Mouse (Mus musculus) hindbrain, embryonic 11.5 days (tissue): ENCODE data around the gene Ripk3. TPM values are rescaled to one million over a fixed set of nuclear protein-coding genes. Genes with fewer than 3 reads are reported as not detected.

Experiments used
- ATAC-seq: fragments of 200-750 bp; cut with Nextera tagmentation; 2 replicates; pipeline ENCODE4 v1.8.0; 2017; ENCODE audit warnings: mild to moderate bottlenecking, moderate TSS enrichment, moderate library complexity; ENCODE audit not compliant: low FRiP score
- DNase-seq: peaks from one replicate; pipeline ENCODE4 v3.0.0-alpha.2; 2015; ENCODE audit warnings: low spot score
- H3K27ac ChIP-seq: fragments of 300-500 bp; sonication (generic); 2 replicates; pipeline ENCODE4 v1.5.1; 2014; ENCODE audit warnings: mild to moderate bottlenecking, low read depth, low read length
- H3K27me3 ChIP-seq: fragments of 300-500 bp; sonication (generic); 2 replicates; pipeline ENCODE4 v1.6.1; 2014; ENCODE audit warnings: mild to moderate bottlenecking, low read length, moderate library complexity, mixed read lengths; ENCODE audit not compliant: control insufficient read depth, insufficient read depth
- H3K36me3 ChIP-seq: fragments of 300-500 bp; sonication (generic); 2 replicates; pipeline ENCODE4 v1.6.1; 2014; ENCODE audit warnings: mild to moderate bottlenecking, low read length, moderate library complexity, mixed read lengths; ENCODE audit not compliant: control insufficient read depth, insufficient read depth
- H3K4me1 ChIP-seq: fragments of 300-500 bp; sonication (generic); replicated peaks from 2 replicates; pipeline ENCODE4 v1.6.1; 2014; ENCODE audit warnings: low read length, mixed read lengths; ENCODE audit not compliant: control insufficient read depth, insufficient read depth
- H3K4me2 ChIP-seq: fragments of 300-500 bp; sonication (generic); replicated peaks from 2 replicates; pipeline ENCODE4 v1.6.1; 2014; ENCODE audit warnings: mild to moderate bottlenecking, low read depth, low read length
- H3K4me3 ChIP-seq: fragments of 300-500 bp; sonication (generic); 2 replicates; pipeline ENCODE4 v1.5.1; 2014; ENCODE audit warnings: low read depth, low read length
- H3K9ac ChIP-seq: fragments of 300-500 bp; sonication (generic); 2 replicates; pipeline ENCODE4 v1.6.1; 2014; ENCODE audit warnings: low read depth, low read length
- H3K9me3 ChIP-seq: fragments of 300-500 bp; sonication (generic); 2 replicates; pipeline ENCODE4 v1.6.1; 2016; ENCODE audit warnings: low read length; ENCODE audit not compliant: control insufficient read depth
- WGBS: fragments of 180-500 bp; shearing (Covaris S2); extraction: QIAGEN DNeasy Blood & Tissue Kit; methylation state at CpG from one replicate; pipeline ENCODE4 v1.1.7; 2014; 5-methylcytosine and 5-hydroxymethylcytosine counted together
- polyA plus RNA-seq: library from polyadenylated mRNA; unstranded; fragments of >200 nt; fragmentation: Nextera tagmentation; extraction: Ambion mirVana; gene quantifications from 2 replicates; pipeline ENCODE4 v1.2.1, GENCODE M21; 2014

Ripk3 gene
- polyA plus RNA-seq, 1 experiment from 2014 or later: 11.0 TPM

GRCm38 (mm10) chr14:55783171-55783957, 5.3 kb downstream of the Ripk3 start:
- peak; percentile 54 for DNase-seq
- ATAC-seq: no peak
- H3K27me3 ChIP-seq: peaks cover 56% of the 10 kb centered on the region
- no peaks in the 10 kb centered on the region for H3K9me3 ChIP-seq
- 0 out of 2 replicates have a peak overlapping the region, but pooled peaks have one; percentile 31 for H3K9ac ChIP-seq
- WGBS: 1% methylated on average over 31 of the region's 31 CpGs
- no peaks in the 10 kb centered on the region for H3K36me3 ChIP-seq
- H3K4me3 ChIP-seq: peak overlapping the region; percentile 29
- peaks cover 5% of the 10 kb centered on the region for H3K4me1 ChIP-seq
- H3K27ac ChIP-seq: no peak overlapping the region
- peak overlapping the region; percentile 32 for H3K4me2 ChIP-seq

- peaks cover 5% of the 10 kb centered on the region; the same call in 1 of the 2 replicates for H3K4me1 ChIP-seq
- ATAC-seq (no peak), DNase-seq (no peak)
- WGBS: 50% methylated on average over 9 of the region's 9 CpGs
- H3K36me3 ChIP-seq: no peaks in the 10 kb centered on the region
- H3K27ac ChIP-seq: no peak overlapping the region
- no peak overlapping the region for H3K9ac ChIP-seq
- H3K4me2 ChIP-seq: no peak overlapping the region
- H3K4me3 ChIP-seq: no peak overlapping the region
- peaks cover 46% of the 10 kb centered on the region for H3K27me3 ChIP-seq
- no peaks in the 10 kb centered on the region for H3K9me3 ChIP-seq
These were observed 6.2 kb downstream of the Ripk3 start for GRCm38 (mm10) chr14:55782361-55782960.

GRCm38 (mm10) chr14:55781310-55781709, 7.4 kb downstream of the Ripk3 start:
- H3K36me3 ChIP-seq: no peaks in the 10 kb centered on the region
- H3K27ac ChIP-seq: no peak overlapping the region
- 14% methylated on average over 14 of the region's 14 CpGs for WGBS
- peak; percentile 60 for ATAC-seq
- peaks cover 37% of the 10 kb centered on the region for H3K27me3 ChIP-seq
- DNase-seq: peak; percentile 86
- H3K4me3 ChIP-seq: no peak overlapping the region
- no peak overlapping the region for H3K9ac ChIP-seq
- 0 out of 2 replicates have a peak overlapping the region, but pooled peaks have one; percentile 11 for H3K4me2 ChIP-seq
- H3K9me3 ChIP-seq: no peaks in the 10 kb centered on the region
- peaks cover 5% of the 10 kb centered on the region; the same call in 1 of the 2 replicates for H3K4me1 ChIP-seq

- Histone ChIP-seq H3K27ac (no peak overlapping the region), H3K4me3 (no peak overlapping the region), H3K9me3 (no peaks in the 10 kb centered on the region), H3K4me2 (no peak overlapping the region), H3K27me3 (peaks cover 35% of the 10 kb centered on the region), H3K4me1 (peaks cover 5% of the 10 kb centered on the region; the same call in 1 of the 2 replicates), H3K36me3 (no peaks in the 10 kb centered on the region), H3K9ac (no peak overlapping the region)
- ATAC-seq (no peak), DNase-seq (no peak)
- 82% methylated on average over 11 of the region's 11 CpGs for WGBS
These were observed 7.9 kb downstream of the Ripk3 start for GRCm38 (mm10) chr14:55780736-55781135.

- H3K27ac ChIP-seq: no peak overlapping the region
- H3K4me2 ChIP-seq: no peak overlapping the region
- peaks cover 28% of the 10 kb centered on the region for H3K27me3 ChIP-seq
- no peak overlapping the region for H3K4me3 ChIP-seq
- no peaks in the 10 kb centered on the region for H3K36me3 ChIP-seq
- H3K9me3 ChIP-seq: no peaks in the 10 kb centered on the region
- DNase-seq (no peak), ATAC-seq (no peak)
- H3K9ac ChIP-seq: no peak overlapping the region
- 73% methylated on average over 16 of the region's 16 CpGs for WGBS
- peaks cover 5% of the 10 kb centered on the region; the same call in 1 of the 2 replicates for H3K4me1 ChIP-seq
These were observed 9.0 kb downstream of the Ripk3 start for GRCm38 (mm10) chr14:55779656-55780055.

GRCm38 (mm10) chr14:55778686-55779085, 10.0 kb downstream of the Ripk3 start:
- Histone ChIP-seq H3K4me3 (no peak overlapping the region), H3K9me3 (no peaks in the 10 kb centered on the region), H3K4me1 (peaks cover 5% of the 10 kb centered on the region; the same call in 1 of the 2 replicates), H3K27me3 (peaks cover 21% of the 10 kb centered on the region), H3K36me3 (no peaks in the 10 kb centered on the region), H3K4me2 (no peak overlapping the region), H3K9ac (no peak overlapping the region), H3K27ac (no peak overlapping the region)
- no peak for ATAC-seq
- 94% methylated on average over 15 of the region's 15 CpGs for WGBS
- DNase-seq: no peak

GRCm38 (mm10) chr14:55777806-55778205, 10.9 kb downstream of the Ripk3 start:
- Histone ChIP-seq H3K4me2 (no peak overlapping the region), H3K9ac (no peak overlapping the region), H3K27ac (no peak overlapping the region), H3K27me3 (peaks cover 13% of the 10 kb centered on the region), H3K4me1 (0 out of 2 replicates have a peak, but pooled peaks cover 2% of the 10 kb centered on the region), H3K36me3 (no peaks in the 10 kb centered on the region), H3K9me3 (no peaks in the 10 kb centered on the region), H3K4me3 (no peak overlapping the region)
- DNase-seq: no peak
- no peak for ATAC-seq
- WGBS: 86% methylated on average over 11 of the region's 11 CpGs

- ATAC-seq: no peak
- 0 out of 2 replicates have a peak, but pooled peaks cover 2% of the 10 kb centered on the region for H3K4me1 ChIP-seq
- 55% methylated on average over 3 of the region's 3 CpGs for WGBS
- no peaks in the 10 kb centered on the region for H3K9me3 ChIP-seq
- H3K27me3 ChIP-seq: peaks cover 7% of the 10 kb centered on the region
- no peaks in the 10 kb centered on the region for H3K36me3 ChIP-seq
- no peak overlapping the region for H3K27ac ChIP-seq
- no peak for DNase-seq
- no peak overlapping the region for H3K4me3 ChIP-seq
- H3K9ac ChIP-seq: no peak overlapping the region
- no peak overlapping the region for H3K4me2 ChIP-seq
These were observed 11.5 kb downstream of the Ripk3 start for GRCm38 (mm10) chr14:55777176-55777575.
